ENCODE assay signal across 7 mouse cellular contexts in the genomic region with DNA sequence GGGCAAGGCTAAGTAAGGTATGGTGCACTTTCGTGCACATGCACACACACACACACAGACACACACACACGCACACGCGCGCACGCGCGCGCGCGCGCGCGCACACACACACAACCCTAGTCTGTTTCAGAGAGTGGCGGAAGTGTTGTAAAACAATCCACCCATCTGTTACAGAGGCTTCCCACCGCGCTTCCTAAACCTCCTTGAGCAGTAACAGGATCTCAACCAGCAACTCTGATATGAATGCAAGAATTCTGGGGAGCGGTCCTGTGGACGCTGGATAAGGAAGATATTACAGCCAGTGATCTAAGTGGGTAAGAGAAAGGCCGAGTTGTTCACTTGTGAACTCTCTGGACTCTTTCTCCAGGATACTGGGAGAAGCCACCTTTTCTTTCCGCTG. TPM values are rescaled to one million over a fixed set of nuclear protein-coding genes. Genes with fewer than 3 reads are reported as not detected.
DNase-seq lines count a peak whose midpoint lies in the region; ATAC-seq and TF ChIP-seq lines count a peak whose summit lies in the region.

Gene Dach2, plus strand, starts transcription at position 107 of the 400 bp plus-strand sequence.

- WGBS in forebrain, postnatal 0 days, result 37% methylated on average over 21 of the region's 21 CpGs
- 25% methylated on average over 21 of the region's 21 CpGs for WGBS in liver, embryonic 11.5 days

- no peak for TF ChIP-seq CTCF in forebrain, postnatal 0 days (IDR thresholded peaks at IDR 0.05; ENCODE audit: low read depth)

- peak; percentile 43 for ATAC-seq in common myeloid progenitor, adult 5-6 weeks (replicated peaks; ENCODE audit: low read depth, poor library complexity, severe bottlenecking)
- peak; percentile 40 for ATAC-seq in forebrain, postnatal 0 days
- peak; percentile 62 for ATAC-seq in liver, embryonic 11.5 days (replicated peaks; ENCODE audit: low FRiP score)

- H3K36me3 ChIP-seq in forebrain, postnatal 0 days (ENCODE audit: insufficient read depth), result no peaks in the 10 kb centered on the region
- H3K36me3 ChIP-seq in liver, embryonic 11.5 days (ENCODE audit: control insufficient read depth, insufficient read depth, low read length), result no peaks in the 10 kb centered on the region

- no peaks in the 10 kb centered on the region for H3K27me3 ChIP-seq in forebrain, postnatal 0 days (ENCODE audit: insufficient read depth, low read length)
- no peaks in the 10 kb centered on the region for H3K27me3 ChIP-seq in liver, embryonic 11.5 days (replicated peaks; ENCODE audit: control insufficient read depth, insufficient read depth, low read length)

- DNase-seq in left cerebral cortex, postnatal 4 days, result peak; percentile 29
- DNase-seq in left cerebral cortex, adult 11 months (ENCODE audit: low spot score), result no peak
- peak; percentile 13 for DNase-seq in forebrain, postnatal 0 days
- DNase-seq in liver, embryonic 11.5 days (ENCODE audit: low spot score), result peak; percentile 45
- DNase-seq in retina, embryonic 14.5 days (ENCODE audit: low spot score), result peak; percentile 43
- DNase-seq in gastrocnemius, postnatal 25 days, result no peak

- H3K4me2 ChIP-seq in forebrain, postnatal 0 days (ENCODE audit: low read depth), result peak within 1 kb of the TSS; percentile 68
- peak within 1 kb of the TSS; percentile 70 for H3K4me2 ChIP-seq in liver, embryonic 11.5 days

- no peaks in the 10 kb centered on the region for H3K9me3 ChIP-seq in forebrain, postnatal 0 days (ENCODE audit: low read length)
- H3K9me3 ChIP-seq in liver, embryonic 11.5 days (ENCODE audit: control insufficient read depth, low read length), result no peaks in the 10 kb centered on the region

- no peaks in the 10 kb centered on the region for H3K4me1 ChIP-seq in forebrain, postnatal 0 days (ENCODE audit: insufficient read depth)
- no peaks in the 10 kb centered on the region for H3K4me1 ChIP-seq in liver, embryonic 11.5 days (replicated peaks; ENCODE audit: control insufficient read depth, insufficient read depth, low read length)

- intact Hi-C loops in left cerebral cortex, postnatal 4 days (cut with DNase I), result no loop called here

- peak within 1 kb of the TSS; percentile 25; the same call in 1 of the 2 replicates for H3K9ac ChIP-seq in forebrain, postnatal 0 days
- H3K9ac ChIP-seq in liver, embryonic 11.5 days (ENCODE audit: low read depth, low read length), result no peak within 1 kb of the TSS

- no peak within 1 kb of the TSS for H3K27ac ChIP-seq in forebrain, postnatal 0 days (ENCODE audit: low read depth, low read length)
- no peak within 1 kb of the TSS for H3K27ac ChIP-seq in liver, embryonic 11.5 days (ENCODE audit: low read depth, low read length)

- peak within 1 kb of the TSS; percentile 42 for H3K4me3 ChIP-seq in forebrain, postnatal 0 days (ENCODE audit: low read depth, low read length)
- peak within 1 kb of the TSS; percentile 51 for H3K4me3 ChIP-seq in liver, embryonic 11.5 days (ENCODE audit: low read depth, low read length)

RNA-seq across cellular contexts. Expression of gene Dach2, which starts in this region (rescaled TPM):
- 1 to 10 TPM; 3.7 to 4.5 TPM for total RNA-seq in left cerebral cortex, postnatal 4 days (2021)
- total RNA-seq in common myeloid progenitor, adult 5-6 weeks (2017), result 0.82 and 11.4 TPM in 2 replicates
- 9.2 and 12.5 TPM in 2 replicates for total RNA-seq in forebrain, postnatal 0 days (2014; rRNA removed)
- 3.7 and 6.4 TPM in 2 replicates for polyA plus RNA-seq in forebrain, postnatal 0 days (2015; fragmentation: Nextera tagmentation; extraction: Ambion mirVana)
- 1.9 and 2.0 TPM in 2 replicates for polyA plus RNA-seq in liver, embryonic 11.5 days (2014; fragmentation: Nextera tagmentation; extraction: Ambion mirVana)
- total RNA-seq in gastrocnemius, postnatal 25 days (2021), result under 1 TPM; 0.08 to 0.38 TPM

Comparison
In these comparisons a context has a peak if more than half of its experiments do, and no peak if none do; other contexts are left out.
1. DNase-seq: peak in left cerebral cortex, postnatal 4 days (single experiment), forebrain, postnatal 0 days (single experiment), liver, embryonic 11.5 days (single experiment) and retina, embryonic 14.5 days (single experiment); none in left cerebral cortex, adult 11 months (single experiment) and gastrocnemius, postnatal 25 days (single experiment).
2. Peak in every context shown above with its lines, with median percentiles within 50 percentile points of each other: ATAC-seq.